ENCODE assay signal across 23 mouse cellular contexts in genomic region chr2:84549626-84550025, GRCm38 (mm10).
DNase-seq lines count a peak whose midpoint lies in the region; ATAC-seq and TF ChIP-seq lines count a peak whose summit lies in the region.
"Had no signal": no experiment of that assay in that cellular context is flagged by ENCODE, and none has a peak within 500 bp of the region (broad histone marks: within the 10 kb centered on the region; RNA-seq: fewer than 3 reads in every experiment).

No protein-coding gene starts in this region.

- DNase-seq in frontal cortex, postnatal 25 days (ENCODE audit: low spot score in 2 of 2) = no peak
- DNase-seq in NIH3T3 (ENCODE audit: low read depth) = peak; percentile 79
- no peak for DNase-seq in gastrocnemius, postnatal 36 days
- DNase-seq in embryonic facial prominence, embryonic 10.5 days (ENCODE audit: low spot score) = no peak
- DNase-seq: adrenal gland, postnatal 10 days; cerebellum, adult 2 months; forebrain, postnatal 0 days; kidney, postnatal 36 days; layer of hippocampus, postnatal 36 days; liver, postnatal 0 days; thymus, adult 2 months; thymus, postnatal 4 days had no signal

- H3K27ac ChIP-seq in embryonic facial prominence, embryonic 10.5 days (replicated peaks) = no peak overlapping the region
- H3K27ac ChIP-seq: embryonic facial prominence, embryonic 15.5 days; heart, embryonic 10.5 days; hindbrain, postnatal 0 days; midbrain, embryonic 12.5 days had no signal

- no peaks in the 10 kb centered on the region for H3K79me2 ChIP-seq in myocyte (ENCODE audit: control insufficient read depth, insufficient read depth)

- intact Hi-C loops in gastrocnemius, postnatal 36 days (cut with DNase I) = no loop called here

- no peak overlapping the region for H3ac ChIP-seq in myocyte (ENCODE audit: control insufficient read depth, insufficient read length)

- H3K27me3 ChIP-seq in megakaryocyte, embryonic 14.5 days (replicated peaks) = no peaks in the 10 kb centered on the region
- H3K27me3 ChIP-seq in myocyte (ENCODE audit: control insufficient read depth, insufficient read depth, insufficient read length) = no peaks in the 10 kb centered on the region
- no peaks in the 10 kb centered on the region for H3K27me3 ChIP-seq in embryonic facial prominence, embryonic 10.5 days (replicated peaks; ENCODE audit: low read depth, poor library complexity, severe bottlenecking)
- H3K27me3 ChIP-seq: embryonic facial prominence, embryonic 15.5 days; midbrain, embryonic 12.5 days had no signal

- peak overlapping the region; percentile 76 for H3K4me3 ChIP-seq in megakaryocyte, embryonic 14.5 days (replicated peaks)
- no peak overlapping the region for H3K4me3 ChIP-seq in myocyte
- no peak overlapping the region for H3K4me3 ChIP-seq in embryonic facial prominence, embryonic 10.5 days
- H3K4me3 ChIP-seq: embryonic facial prominence, embryonic 15.5 days; heart, embryonic 10.5 days; midbrain, embryonic 12.5 days had no signal

- no peaks in the 10 kb centered on the region for H3K9me3 ChIP-seq in megakaryocyte, embryonic 14.5 days
- no peaks in the 10 kb centered on the region for H3K9me3 ChIP-seq in embryonic facial prominence, embryonic 10.5 days
- H3K9me3 ChIP-seq: embryonic facial prominence, embryonic 15.5 days; heart, embryonic 10.5 days; midbrain, embryonic 12.5 days had no signal

- H3K4me1 ChIP-seq in megakaryocyte, embryonic 14.5 days = peaks cover 58% of the 10 kb centered on the region
- H3K4me1 ChIP-seq in embryonic facial prominence, embryonic 10.5 days = peaks cover 11% of the 10 kb centered on the region; the same call in 1 of the 2 replicates
- H3K4me1 ChIP-seq: midbrain, embryonic 12.5 days had no signal

- peak overlapping the region; percentile 73 for H3K4me2 ChIP-seq in myocyte (ENCODE audit: low read depth)
- H3K4me2 ChIP-seq: embryonic facial prominence, embryonic 15.5 days; liver, embryonic 11.5 days; midbrain, embryonic 12.5 days had no signal

- no peaks in the 10 kb centered on the region for H3K36me3 ChIP-seq in megakaryocyte, embryonic 14.5 days (replicated peaks; ENCODE audit: low read length)
- H3K36me3 ChIP-seq in myocyte (ENCODE audit: control insufficient read depth, insufficient read depth) = no peaks in the 10 kb centered on the region
- no peaks in the 10 kb centered on the region for H3K36me3 ChIP-seq in embryonic facial prominence, embryonic 10.5 days (replicated peaks)
- H3K36me3 ChIP-seq: embryonic facial prominence, embryonic 15.5 days; heart, embryonic 10.5 days; midbrain, embryonic 12.5 days had no signal

- ATAC-seq in frontal cortex, adult (ENCODE audit: low TSS enrichment) = peak; percentile 81
- no peak for ATAC-seq in megakaryocyte, adult 5-6 weeks (ENCODE audit: poor library complexity, severe bottlenecking)
- ATAC-seq: forebrain, postnatal 0 days; hindbrain, postnatal 0 days; intestine, postnatal 0 days; liver, postnatal 0 days; lung, postnatal 0 days had no signal

- no peak for TF ChIP-seq POLR2A in myocyte (IDR thresholded peaks at IDR 0.05; ENCODE audit: insufficient read length, low read depth)

- WGBS in embryonic facial prominence, embryonic 10.5 days = 77% methylated on average over 3 of the region's 3 CpGs

TF ChIP-seq in myocyte, 11 proteins besides CTCF, POLR2A, EP300 and RAD21:
- TF ChIP-seq SRF (IDR thresholded peaks at IDR 0.05; ENCODE audit: control insufficient read depth, insufficient read length, low read depth) (no peak), MYOD1 (IDR thresholded peaks at IDR 0.05; ENCODE audit: control insufficient read depth in 1 of 3, insufficient read length in 2 of 3, low read depth in 2 of 3) (peak in 1 of 3 experiments; percentile 14), CEBPB (IDR thresholded peaks at IDR 0.05; ENCODE audit: insufficient read depth, poor library complexity, severe bottlenecking) (no peak), MAX (IDR thresholded peaks at IDR 0.05; ENCODE audit: low read depth) (no peak), USF1 (IDR thresholded peaks at IDR 0.05; ENCODE audit: low read depth) (peak; percentile 72)
